Mouse (Mus musculus) bone marrow macrophage, adult 2 months (primary cell): ENCODE data around the gene Thap4. TPM values are rescaled to one million over a fixed set of nuclear protein-coding genes. Genes with fewer than 3 reads are reported as not detected.

ENCODE experiments used
- H3K27ac ChIP-seq: 2 replicates; pipeline ENCODE4 v1.5.1; 2012; ENCODE audit warnings: low read depth, low read length; ENCODE audit not compliant: insufficient read depth
- H3K4me1 ChIP-seq: 2 replicates; pipeline ENCODE4 v1.6.1; 2012; ENCODE audit warnings: low read length; ENCODE audit not compliant: control insufficient read depth, insufficient read depth
- H3K4me3 ChIP-seq: 2 replicates; pipeline ENCODE4 v1.5.1; 2012; ENCODE audit warnings: mild to moderate bottlenecking, low read length, moderate library complexity; ENCODE audit not compliant: insufficient read depth
- CTCF ChIP-seq: IDR thresholded peaks from 2 replicates; pipeline ENCODE4 v1.5.1; 2012; ENCODE audit warnings: low read depth, mild to moderate bottlenecking, low read length, moderate library complexity
- POLR2A ChIP-seq: IDR thresholded peaks from 2 replicates; pipeline ENCODE4 v1.6.1; 2012; ENCODE audit warnings: mild to moderate bottlenecking, low read depth, low read length, borderline replicate concordance
- polyA plus RNA-seq: library from polyadenylated mRNA; stranded (reverse); fragments of >200 nt; gene quantifications from 2 replicates; pipeline ENCODE4 v1.2.4, GENCODE M21; 2012; ENCODE audit not compliant: missing spikeins, insufficient read depth, insufficient read length

Gene Thap4
- polyA plus RNA-seq, 1 experiment, result 22.1 TPM

DNA sequence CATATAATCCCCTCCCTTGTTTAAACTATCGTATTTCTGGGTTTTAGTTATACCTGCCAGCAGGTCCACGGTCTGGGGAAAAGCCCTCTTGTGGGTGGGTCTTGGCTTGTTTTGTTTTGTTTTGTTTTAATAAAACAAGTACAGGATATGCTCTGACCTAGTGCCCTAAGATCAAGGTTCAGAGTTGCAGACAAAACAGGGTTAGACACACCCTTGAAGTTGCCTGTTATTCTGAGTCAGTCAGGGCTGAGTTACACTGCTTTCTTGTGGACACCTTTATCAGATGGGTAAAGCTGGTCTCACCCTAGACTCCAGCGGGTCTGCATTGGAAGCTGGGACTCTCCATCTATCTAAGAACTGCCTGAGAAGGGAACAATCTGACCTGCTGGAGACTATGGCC is 61.2 kb downstream of the Thap4 start:
- Histone ChIP-seq H3K27ac (no peak overlapping the region), H3K4me3 (no peak overlapping the region), H3K4me1 (no peaks in the 10 kb centered on the region)
- no peak for TF ChIP-seq CTCF
- no peak for TF ChIP-seq POLR2A

DNA sequence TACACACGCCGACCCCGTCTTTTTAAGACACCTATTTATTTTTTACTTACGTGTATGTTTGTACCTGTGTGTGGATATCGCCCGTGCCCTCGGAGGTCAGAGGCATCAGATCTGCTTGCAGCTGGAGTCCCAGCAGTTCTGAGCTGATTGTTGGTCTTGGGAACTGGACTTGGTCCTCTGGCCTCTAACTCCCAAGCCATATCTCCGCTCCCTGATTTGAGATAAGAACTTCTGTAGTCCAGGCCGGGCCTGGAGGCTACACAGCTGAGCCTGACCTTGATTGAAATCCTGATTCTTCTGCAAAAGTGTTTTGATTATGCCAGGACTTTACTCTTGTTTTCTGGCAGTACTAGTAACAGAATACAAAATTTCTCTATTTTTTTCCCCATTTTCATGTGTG is 61.9 kb downstream of the Thap4 start:
- Histone ChIP-seq H3K4me3 (no peak overlapping the region), H3K4me1 (no peaks in the 10 kb centered on the region), H3K27ac (no peak overlapping the region)
- TF ChIP-seq POLR2A (no peak), CTCF (no peak)

DNA sequence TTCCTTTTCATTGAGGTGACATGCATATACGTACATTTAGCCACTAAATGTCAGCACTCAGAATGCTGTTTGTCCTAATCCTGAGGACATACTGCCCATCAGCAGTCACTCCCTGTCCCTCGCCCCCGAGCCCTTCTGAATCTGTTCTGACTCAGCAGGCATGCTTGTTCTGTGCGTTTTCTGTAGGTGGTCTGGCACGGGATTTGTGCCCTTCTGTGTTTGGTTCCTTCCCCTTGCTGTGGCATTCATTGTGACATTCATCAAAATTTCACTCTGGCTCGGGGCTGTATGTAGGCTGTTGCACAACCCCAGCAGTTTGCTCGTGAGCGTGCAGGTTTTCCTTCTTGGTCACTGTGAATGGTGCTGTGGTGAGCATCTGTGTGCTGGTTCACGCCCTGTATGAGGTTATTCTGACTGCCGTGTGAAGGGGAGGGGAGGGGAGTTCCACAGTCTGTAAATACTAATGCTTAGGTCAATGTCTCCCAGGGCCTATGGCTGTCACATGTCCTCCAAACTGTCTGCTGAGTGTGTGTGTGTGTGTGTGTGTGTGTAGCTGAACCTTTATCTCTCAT is 62.8 kb downstream of the Thap4 start:
- Histone ChIP-seq H3K4me3 (no peak overlapping the region), H3K27ac (no peak overlapping the region), H3K4me1 (no peaks in the 10 kb centered on the region)
- no peak for TF ChIP-seq POLR2A
- TF ChIP-seq CTCF, result no peak

DNA sequence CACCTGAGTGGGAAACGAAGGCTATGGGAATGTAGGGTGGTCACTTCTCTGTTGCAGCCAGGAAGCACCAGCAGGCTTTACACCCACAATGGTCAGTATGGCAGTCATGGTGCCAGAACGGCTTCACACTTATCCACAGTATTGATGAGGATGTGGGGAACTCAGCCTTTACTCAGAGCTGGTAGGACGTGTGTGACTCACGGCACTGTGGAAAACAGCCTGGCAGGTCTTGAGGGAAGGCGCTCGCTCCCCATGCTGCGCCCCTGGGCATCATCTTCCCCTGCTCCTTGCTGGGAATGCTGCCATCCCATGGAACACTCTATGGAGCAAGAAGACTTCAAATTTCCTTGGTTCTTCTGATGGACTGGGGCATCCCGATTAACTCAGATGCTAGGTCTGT is 63.6 kb downstream of the Thap4 start:
- TF ChIP-seq POLR2A (no peak), CTCF (no peak)
- H3K4me1 ChIP-seq, result no peaks in the 10 kb centered on the region

DNA sequence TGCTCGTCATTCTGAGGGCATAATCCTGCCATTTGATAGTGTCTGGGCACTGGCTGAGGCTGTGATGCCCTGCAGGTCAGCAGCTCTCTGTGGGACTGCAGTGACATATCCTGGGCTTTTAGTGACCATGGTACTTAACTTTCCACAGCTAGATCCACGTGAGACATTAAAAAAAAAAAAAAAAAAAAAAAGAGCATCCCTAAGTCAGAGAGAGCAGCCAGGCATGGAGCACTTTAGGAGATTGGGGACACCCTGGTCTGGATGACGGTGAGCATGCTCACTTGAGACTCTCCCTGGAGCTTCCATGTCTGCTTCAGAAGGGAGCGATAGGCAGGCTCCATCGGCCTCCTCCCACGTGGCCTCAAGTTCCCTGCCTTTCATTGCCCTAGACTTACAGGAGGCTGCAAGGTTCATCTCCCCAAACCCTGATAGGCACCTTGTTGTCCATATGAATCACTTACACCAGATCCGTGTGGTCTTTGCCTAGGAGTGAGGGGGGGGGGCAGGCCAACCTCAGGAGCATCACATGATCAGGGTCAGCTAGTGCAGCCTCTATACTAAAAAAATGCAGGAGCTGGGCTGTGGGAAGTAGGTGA is 64.7 kb downstream of the Thap4 start:
- Histone ChIP-seq H3K4me1 (no peaks in the 10 kb centered on the region), H3K27ac (no peak overlapping the region), H3K4me3 (no peak overlapping the region)
- no peak for TF ChIP-seq POLR2A
- TF ChIP-seq CTCF, result no peak

More for the DNA sequence above, 63.6 kb downstream of the Thap4 start:
- H3K4me3 ChIP-seq, result no peak overlapping the region
- no peak overlapping the region for H3K27ac ChIP-seq

DNA sequence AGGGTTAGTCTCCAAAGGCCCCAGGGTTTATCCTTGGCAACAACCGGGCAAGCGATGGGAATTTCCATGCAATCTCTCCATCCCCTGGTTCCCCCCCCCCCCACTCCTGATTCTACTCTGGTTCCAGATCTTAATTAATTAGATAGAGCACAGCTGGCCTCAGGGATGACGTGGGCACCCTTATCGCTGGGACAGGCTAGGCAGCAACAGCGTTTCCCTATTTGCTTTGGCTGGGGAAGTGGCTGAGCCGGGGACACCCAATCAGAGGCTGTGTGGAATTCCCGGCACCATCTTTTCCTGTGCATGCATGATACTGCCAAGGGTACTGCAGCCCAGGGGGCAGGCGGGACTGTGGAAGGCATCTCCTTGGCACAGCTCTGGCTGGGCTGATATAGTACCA is 66.5 kb downstream of the Thap4 start:
- TF ChIP-seq POLR2A (no peak), CTCF (no peak)
- no peak overlapping the region for H3K4me3 ChIP-seq
- no peak overlapping the region for H3K27ac ChIP-seq
- H3K4me1 ChIP-seq, result no peaks in the 10 kb centered on the region

DNA sequence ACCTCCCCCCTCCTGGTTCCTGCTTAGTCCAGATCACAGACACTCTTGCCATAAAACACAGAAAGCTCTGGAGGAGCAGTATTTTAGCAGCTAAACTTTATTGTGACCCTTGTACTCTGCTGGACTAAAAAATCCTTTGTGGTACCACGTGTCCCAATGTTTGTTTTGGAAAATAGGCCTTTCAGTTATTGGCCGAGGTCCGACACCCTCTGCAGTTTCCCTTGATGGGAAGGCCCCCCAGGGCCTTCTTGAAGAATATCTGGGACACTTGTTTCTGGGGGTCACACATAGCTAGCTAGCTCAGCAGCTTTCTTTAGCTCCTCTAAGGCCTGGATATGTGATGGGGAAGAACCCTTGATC is 67.7 kb downstream of the Thap4 start:
- H3K4me3 ChIP-seq, result no peak overlapping the region
- TF ChIP-seq POLR2A (no peak), CTCF (no peak)
- no peak overlapping the region for H3K27ac ChIP-seq
- H3K4me1 ChIP-seq, result no peaks in the 10 kb centered on the region

DNA sequence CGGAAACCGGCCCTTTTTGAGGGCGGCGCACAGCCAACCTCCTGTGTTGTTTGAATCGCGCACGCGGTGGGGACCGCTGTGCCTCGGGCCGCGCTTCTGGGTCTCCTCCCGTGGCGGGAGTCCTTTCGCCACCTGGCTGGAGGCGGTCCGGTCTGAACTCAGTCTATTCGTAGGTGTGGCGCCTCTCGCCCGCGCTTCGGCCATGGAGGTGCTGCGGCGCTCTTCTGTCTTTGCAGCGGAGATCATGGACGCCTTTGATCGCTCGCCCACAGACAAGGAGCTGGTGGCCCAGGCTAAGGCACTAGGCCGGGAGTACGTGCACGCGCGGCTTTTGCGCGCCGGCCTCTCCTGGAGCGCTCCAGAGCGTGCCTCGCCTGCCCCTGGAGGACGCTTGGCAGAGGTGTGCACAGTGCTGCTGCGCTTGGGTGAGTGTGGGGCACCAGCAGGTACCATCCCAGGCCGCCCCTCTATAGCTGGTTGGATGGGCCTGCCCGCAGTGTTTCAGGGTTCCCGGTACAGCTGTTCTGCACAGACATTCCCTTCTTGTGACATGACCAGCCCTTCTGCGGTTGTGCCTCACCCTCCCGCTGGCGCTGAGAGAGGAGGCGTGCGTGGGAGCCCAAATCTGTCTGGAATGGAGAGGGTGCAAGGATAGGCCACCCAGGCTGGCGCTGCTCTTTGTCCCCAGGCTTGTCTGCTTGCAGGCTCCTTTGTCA is 68.3 kb downstream of the Thap4 start:
- Histone ChIP-seq H3K4me3 (peak overlapping the region; percentile 58), H3K27ac (no peak overlapping the region), H3K4me1 (no peaks in the 10 kb centered on the region)
- TF ChIP-seq CTCF (no peak), POLR2A (no peak)

DNA sequence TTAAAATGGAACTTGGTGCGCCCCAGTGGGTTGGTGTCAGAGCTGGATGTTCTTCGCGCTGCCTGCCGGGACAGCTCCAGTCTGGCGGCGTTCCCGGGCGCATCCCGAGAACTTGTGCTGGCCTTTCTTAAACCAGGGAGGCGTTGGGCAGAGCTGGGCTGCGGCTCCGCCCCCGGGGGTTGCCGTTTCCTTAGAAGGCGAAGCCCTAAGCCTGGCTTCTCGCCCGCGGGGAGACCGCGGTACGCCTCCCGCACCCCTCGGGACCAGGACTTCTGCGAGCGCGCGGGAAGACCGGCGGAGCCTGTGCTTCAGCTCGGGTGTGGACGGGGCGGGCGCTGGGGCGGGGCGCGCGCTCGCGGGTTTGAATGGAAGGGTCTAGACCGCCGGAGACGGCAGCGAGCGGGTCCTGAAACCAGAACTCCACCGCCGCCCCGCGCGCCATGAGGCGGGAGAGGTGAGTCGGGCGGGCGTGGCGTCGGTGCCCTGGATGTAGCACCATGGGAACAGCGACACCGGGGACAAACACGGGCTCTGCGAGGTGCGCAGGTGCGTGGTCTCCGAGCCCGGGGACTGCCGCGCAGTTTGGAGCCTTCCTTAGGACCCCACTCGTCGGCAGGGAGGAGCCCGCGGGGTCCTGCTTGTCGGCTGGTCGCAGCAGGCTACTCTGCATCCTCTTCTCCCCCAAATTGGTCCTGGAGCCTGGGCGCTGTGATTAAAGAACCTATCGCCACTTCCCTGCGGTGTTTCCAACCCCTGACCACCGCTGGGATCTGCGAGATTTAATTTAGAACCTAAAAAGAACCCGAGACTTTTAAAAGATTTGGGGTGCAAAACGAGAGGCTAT is 69.0 kb downstream of the Thap4 start, which contains the start of gene Bok:
Gene Bok (plus strand): TSS at position 260 of the 844 bp plus-strand sequence.
- TF ChIP-seq CTCF (no peak), POLR2A (no peak)
- Histone ChIP-seq H3K27ac (no peak within 1 kb of the TSS), H3K4me1 (no peaks in the 10 kb centered on the region), H3K4me3 (peak within 1 kb of the TSS; percentile 58)

DNA sequence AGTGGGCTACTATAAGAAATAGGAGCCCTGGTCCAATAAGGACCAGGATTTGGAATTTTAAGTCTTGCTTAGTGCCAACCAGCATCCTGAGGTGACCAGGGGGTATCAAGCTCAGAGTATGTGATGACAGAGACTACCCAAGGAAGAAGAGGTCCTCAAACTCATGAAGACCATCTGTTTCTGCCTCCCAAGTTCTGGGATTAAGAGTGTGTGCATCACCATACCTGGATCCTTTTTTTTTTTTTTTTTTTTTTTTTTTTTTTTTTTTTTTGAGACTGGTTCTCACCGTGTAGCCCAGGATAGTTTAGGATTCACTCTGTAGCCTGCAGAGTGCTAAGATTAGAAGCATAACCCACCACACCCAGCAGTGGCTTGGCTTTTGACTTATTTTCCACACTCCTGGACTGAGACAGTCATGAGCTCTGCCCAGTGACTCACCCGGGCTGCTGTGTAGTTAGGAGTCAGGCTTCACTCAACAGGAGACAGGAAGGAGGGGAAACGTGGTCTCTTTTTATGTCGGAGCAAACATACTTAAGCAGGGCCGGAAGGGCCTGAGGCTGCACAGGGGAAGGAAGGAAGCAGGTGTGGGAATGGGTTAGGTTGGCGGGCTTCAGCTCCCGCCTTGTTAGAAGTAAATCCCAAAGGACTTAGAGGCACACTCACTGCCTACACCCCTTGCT is 74.6 kb downstream of the Thap4 start:
- Histone ChIP-seq H3K4me1 (no peaks in the 10 kb centered on the region), H3K4me3 (no peak overlapping the region), H3K27ac (no peak overlapping the region)
- TF ChIP-seq CTCF (no peak), POLR2A (no peak)
